Mouse (Mus musculus) heart, embryonic 14.5 days (tissue): ENCODE measurements at regions not wholly inside any gene's neighbourhood (a gene's known extent, or its start where the extent isn't known, plus 50 kb on each side); places are given as distances from the start of the nearest gene placed in this dataset.
A peak's percentile ranks its signal among the peaks of the same experiment; 100 is the strongest.

ENCODE experiments used
- ATAC-seq: fragments of 200-750 bp; cut with Nextera tagmentation; 2 replicates; pipeline ENCODE4 v1.8.0; 2017; ENCODE audit warnings: low read depth, moderate TSS enrichment; ENCODE audit not compliant: insufficient number of reproducible peaks, insufficient read depth, low FRiP score
- H3K27ac ChIP-seq, 2 experiments: fragments of 200-500 bp in 1 of 2; fragments of 300-500 bp in 1 of 2; sonication (generic) in 1 of 2; replicated peaks in 1 of 2; 2 replicates each; pipeline ENCODE4 v1.5.1; 2012 to 2014; ENCODE audit warnings: low read depth in 2 of 2, low read length in 2 of 2, control low read depth in 1 of 2, mild to moderate bottlenecking in 1 of 2, mixed read lengths in 1 of 2; ENCODE audit not compliant: control insufficient read depth in 1 of 2, insufficient read depth in 1 of 2
- H3K27me3 ChIP-seq: fragments of 300-500 bp; sonication (generic); 2 replicates; pipeline ENCODE4 v1.6.1; 2014; ENCODE audit warnings: mild to moderate bottlenecking, low read length, control low read depth; ENCODE audit not compliant: control insufficient read depth, insufficient read depth
- H3K36me3 ChIP-seq: fragments of 300-500 bp; sonication (generic); 2 replicates; pipeline ENCODE4 v1.6.1; 2014; ENCODE audit warnings: mild to moderate bottlenecking, control low read depth, low read length, mixed read lengths; ENCODE audit not compliant: control insufficient read depth, insufficient read depth
- H3K4me1 ChIP-seq, 2 experiments: fragments of 200-500 bp in 1 of 2; fragments of 300-500 bp in 1 of 2; sonication (generic) in 1 of 2; 2 replicates each; pipeline ENCODE4 v1.6.1; 2012 to 2014; ENCODE audit warnings: low read length in 2 of 2, control low read depth in 1 of 2, mixed read lengths in 1 of 2; ENCODE audit not compliant: control insufficient read depth in 2 of 2, insufficient read depth in 2 of 2
- H3K4me2 ChIP-seq: fragments of 300-500 bp; sonication (generic); 2 replicates; pipeline ENCODE4 v1.6.1; 2014; ENCODE audit warnings: mild to moderate bottlenecking, low read length
- H3K4me3 ChIP-seq, 2 experiments: fragments of 200-500 bp in 1 of 2; fragments of 300-500 bp in 1 of 2; sonication (generic) in 1 of 2; 2 replicates each; pipeline ENCODE4 v1.5.1; 2012 to 2014; ENCODE audit warnings: low read length in 2 of 2, mild to moderate bottlenecking in 2 of 2, control low read depth in 1 of 2, low read depth in 1 of 2, moderate library complexity in 1 of 2; ENCODE audit not compliant: control insufficient read depth in 1 of 2, insufficient read depth in 1 of 2
- H3K9ac ChIP-seq: fragments of 300-500 bp; sonication (generic); 2 replicates; pipeline ENCODE4 v1.6.1; 2014; ENCODE audit warnings: mild to moderate bottlenecking, low read length
- H3K9me3 ChIP-seq: fragments of 300-500 bp; sonication (generic); 2 replicates; pipeline ENCODE4 v1.6.1; 2016; ENCODE audit warnings: low read length, control low read depth; ENCODE audit not compliant: control insufficient read depth
- WGBS: fragments of 180-500 bp; shearing (Covaris S2); extraction: QIAGEN DNeasy Blood & Tissue Kit; methylation state at CpG from one replicate; pipeline ENCODE4 v1.1.7; 2014; 5-methylcytosine and 5-hydroxymethylcytosine counted together

- Histone ChIP-seq H3K27me3 (no peaks in the 10 kb centered on the region), H3K27ac (no peak overlapping the region), H3K4me2 (no peak overlapping the region), H3K9ac (no peak overlapping the region), H3K4me1 (no peaks in the 10 kb centered on the region), H3K9me3 (no peaks in the 10 kb centered on the region), H3K4me3 (no peak overlapping the region), H3K36me3 (no peaks in the 10 kb centered on the region)
- ATAC-seq = no peak
- 74% methylated on average over 10 of the region's 10 CpGs for WGBS
These were observed 230.1 kb downstream of the Pros1 start for GRCm38 (mm10) chr16:63084021-63084756.

- H3K27ac ChIP-seq = no peak overlapping the region
- H3K27me3 ChIP-seq = no peaks in the 10 kb centered on the region
- ATAC-seq = no peak
- H3K4me3 ChIP-seq = no peak overlapping the region
- no peaks in the 10 kb centered on the region for H3K9me3 ChIP-seq
- no peak overlapping the region for H3K9ac ChIP-seq
- H3K4me1 ChIP-seq = no peaks in the 10 kb centered on the region
- H3K4me2 ChIP-seq = no peak overlapping the region
- H3K36me3 ChIP-seq = no peaks in the 10 kb centered on the region
- 62% methylated on average over 9 of the region's 9 CpGs for whole genome bisulfite sequencing
These were observed 232.1 kb downstream of the Pros1 start for GRCm38 (mm10) chr16:63086086-63086796.

GRCm38 (mm10) chr16:63091471-63092300 lies 237.6 kb downstream of the Pros1 start:
- no peak overlapping the region for H3K4me3 ChIP-seq
- H3K4me2 ChIP-seq = no peak overlapping the region
- no peak for ATAC-seq
- H3K9me3 ChIP-seq = no peaks in the 10 kb centered on the region
- no peaks in the 10 kb centered on the region for H3K4me1 ChIP-seq
- WGBS = 67% methylated on average over 11 of the region's 11 CpGs
- no peaks in the 10 kb centered on the region for H3K27me3 ChIP-seq
- no peak overlapping the region for H3K9ac ChIP-seq
- no peaks in the 10 kb centered on the region for H3K36me3 ChIP-seq
- H3K27ac ChIP-seq = no peak overlapping the region

GRCm38 (mm10) chr16:63094126-63094840 lies 240.2 kb downstream of the Pros1 start:
- Histone ChIP-seq H3K36me3 (no peaks in the 10 kb centered on the region), H3K4me2 (no peak overlapping the region), H3K27me3 (no peaks in the 10 kb centered on the region), H3K9ac (no peak overlapping the region), H3K27ac (no peak overlapping the region), H3K9me3 (no peaks in the 10 kb centered on the region), H3K4me1 (no peaks in the 10 kb centered on the region), H3K4me3 (no peak overlapping the region)
- 56% methylated on average over 5 of the region's 5 CpGs for WGBS
- ATAC-seq = peak; percentile 17; the same call in 1 of the 2 replicates

DNA sequence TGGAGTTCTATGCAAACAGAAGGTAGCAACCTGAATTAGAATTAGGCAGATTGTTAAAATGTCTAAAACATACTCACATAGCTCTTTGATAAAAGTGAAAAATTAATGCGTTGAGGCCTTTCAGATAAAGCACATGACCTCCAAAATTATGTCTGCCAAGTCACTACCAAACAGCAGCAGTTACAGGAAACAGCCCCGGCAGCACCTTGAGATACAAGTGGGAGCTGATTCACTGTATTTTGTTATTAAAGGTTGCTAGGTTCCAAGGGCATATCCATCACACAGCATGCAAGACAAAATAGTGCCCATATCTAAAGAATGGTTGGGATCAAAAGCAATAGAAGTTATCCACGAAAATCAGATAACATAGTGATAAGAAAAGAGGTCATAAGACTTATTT lies 248.3 kb downstream of the Pros1 start:
- no peaks in the 10 kb centered on the region for H3K9me3 ChIP-seq
- no peaks in the 10 kb centered on the region for H3K27me3 ChIP-seq
- H3K4me2 ChIP-seq = no peak overlapping the region
- no peak overlapping the region for H3K4me3 ChIP-seq
- ATAC-seq = no peak
- no peak overlapping the region for H3K27ac ChIP-seq
- H3K9ac ChIP-seq = no peak overlapping the region
- no peaks in the 10 kb centered on the region for H3K36me3 ChIP-seq
- 55% methylated on average over 3 of the region's 3 CpGs for WGBS
- H3K4me1 ChIP-seq = peaks cover 2 to 3% of the 10 kb centered on the region in 2 experiments; a peak in 1 of 4 replicates

DNA sequence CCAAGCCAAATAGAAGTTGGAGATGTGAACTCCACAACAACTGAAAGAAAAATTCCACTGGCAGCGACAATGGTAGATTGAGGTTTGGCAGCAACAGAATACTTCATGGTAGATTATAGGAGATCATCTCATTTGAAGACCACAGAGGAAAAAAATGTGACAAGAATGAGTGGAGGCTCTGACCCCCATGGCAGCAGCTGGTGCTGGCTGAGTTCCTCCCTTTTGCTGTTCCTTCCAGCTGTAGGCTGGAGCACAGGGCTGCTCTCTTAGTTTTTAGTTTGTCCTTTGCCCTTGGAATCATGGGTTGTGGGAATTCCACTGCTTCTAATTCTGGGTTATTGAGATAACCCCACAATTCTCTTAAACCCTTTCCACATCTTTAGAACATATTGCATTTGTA lies 248.8 kb downstream of the Pros1 start:
- Histone ChIP-seq H3K4me3 (no peak overlapping the region), H3K4me2 (no peak overlapping the region), H3K4me1 (peaks cover 2 to 3% of the 10 kb centered on the region in 2 experiments; a peak in 1 of 4 replicates), H3K9me3 (no peaks in the 10 kb centered on the region), H3K9ac (no peak overlapping the region), H3K27me3 (no peaks in the 10 kb centered on the region), H3K27ac (no peak overlapping the region), H3K36me3 (no peaks in the 10 kb centered on the region)
- WGBS = 88% methylated on average over 1 of the region's 1 CpGs
- ATAC-seq = no peak

DNA sequence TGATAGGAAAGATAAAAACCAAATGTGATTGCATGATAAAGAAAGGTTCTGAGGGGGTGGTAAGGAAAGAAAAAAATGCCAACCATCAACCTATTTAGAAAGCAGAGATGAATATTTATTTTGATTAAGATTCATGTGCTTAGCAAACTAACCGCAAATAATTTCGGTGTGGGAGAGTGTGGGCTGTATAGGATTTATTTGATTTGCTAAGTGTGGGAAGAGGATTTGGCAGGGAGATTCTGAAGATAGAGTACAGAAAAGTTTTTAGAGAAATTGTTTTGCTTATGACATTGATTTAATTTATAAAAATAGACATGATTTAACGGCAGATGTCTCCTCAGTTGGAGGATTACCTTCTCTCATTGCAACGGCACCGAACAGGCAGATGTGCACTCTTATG lies 250.3 kb downstream of the Pros1 start:
- ATAC-seq = no peak
- WGBS = 87% methylated on average over 5 of the region's 5 CpGs
- no peak overlapping the region for H3K4me2 ChIP-seq
- H3K9ac ChIP-seq = no peak overlapping the region
- no peaks in the 10 kb centered on the region for H3K36me3 ChIP-seq
- no peak overlapping the region for H3K4me3 ChIP-seq
- H3K4me1 ChIP-seq = peaks cover 2 to 3% of the 10 kb centered on the region in 2 experiments; a peak in 1 of 4 replicates
- no peaks in the 10 kb centered on the region for H3K9me3 ChIP-seq
- H3K27ac ChIP-seq = no peak overlapping the region
- no peaks in the 10 kb centered on the region for H3K27me3 ChIP-seq
